Mouse (Mus musculus): ENCODE measurements around the gene Cxcl1.
"Not testable (repeated sequence)": the region's sequence is repeated elsewhere in the genome, so short reads cannot be mapped to it uniquely, and the experiment has no call there.

Cxcl1 gene

DNA sequence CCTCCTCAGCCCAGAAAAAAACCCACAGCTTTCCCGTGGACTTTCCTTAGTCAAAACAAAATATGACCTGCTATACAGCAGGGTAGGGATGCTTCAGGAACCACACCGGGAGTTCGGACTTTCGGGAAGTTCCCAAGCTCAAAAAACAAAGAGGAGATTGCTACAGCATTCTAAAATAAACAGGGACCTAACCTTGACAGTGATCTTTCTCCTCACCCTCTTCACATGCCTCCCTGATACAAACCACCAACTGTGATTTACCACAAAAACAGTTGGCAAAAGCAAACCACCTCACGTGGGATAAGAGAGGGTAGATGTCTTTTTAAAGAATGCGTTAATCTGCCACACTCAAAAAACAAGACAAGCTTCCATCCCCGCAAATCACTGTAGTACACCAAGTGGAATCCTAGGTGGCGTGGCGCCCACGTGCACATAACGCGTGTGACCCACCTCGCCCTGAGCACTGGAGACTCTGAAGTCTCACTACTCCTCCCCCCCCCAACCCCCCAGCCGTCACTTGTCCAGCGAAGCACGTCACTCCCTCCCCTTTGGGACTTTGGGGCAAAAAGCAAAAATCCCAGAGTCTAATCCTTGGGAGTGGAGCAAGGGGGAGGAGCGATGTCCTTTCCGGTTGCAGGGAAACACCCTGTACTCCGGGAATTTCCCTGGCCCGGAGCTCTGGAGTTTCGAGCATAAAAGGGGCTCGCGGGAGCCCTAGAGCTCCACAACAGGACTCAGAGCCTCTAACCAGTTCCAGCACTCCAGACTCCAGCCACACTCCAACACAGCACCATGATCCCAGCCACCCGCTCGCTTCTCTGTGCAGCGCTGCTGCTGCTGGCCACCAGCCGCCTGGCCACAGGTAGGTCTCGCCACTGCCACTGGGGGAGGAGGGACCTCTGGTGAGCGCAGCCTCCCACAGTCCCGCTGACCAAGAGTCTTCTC lies at the start of gene Cxcl1:
Cxcl1 (plus strand) TSS at position 723 of the 945 bp plus-strand sequence.
- no peak for DNase-seq (ENCODE audit: low spot score in 2 of 2)

DNA sequence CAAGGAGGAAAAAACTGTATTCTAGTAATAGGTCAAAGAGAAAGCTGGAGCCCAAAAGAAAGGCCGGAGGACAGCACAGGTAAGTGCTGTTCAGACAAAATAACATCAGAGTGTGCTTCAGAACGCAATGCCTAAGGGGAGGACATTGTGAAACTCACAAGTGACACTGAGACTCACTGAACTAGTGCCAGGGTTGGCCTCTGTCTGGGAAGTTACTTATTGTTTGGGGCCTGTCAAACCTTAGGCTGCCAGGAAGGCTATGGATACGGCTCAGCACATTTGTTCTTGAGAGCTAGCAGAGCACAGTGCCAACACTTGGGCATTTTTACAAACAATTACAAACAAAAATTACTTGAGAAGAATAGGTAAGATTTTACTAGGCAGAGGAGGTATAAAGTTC lies 47.1 kb upstream of the Cxcl1 start:
- DNase-seq (ENCODE audit: low spot score in 2 of 2), result no peak

DNA sequence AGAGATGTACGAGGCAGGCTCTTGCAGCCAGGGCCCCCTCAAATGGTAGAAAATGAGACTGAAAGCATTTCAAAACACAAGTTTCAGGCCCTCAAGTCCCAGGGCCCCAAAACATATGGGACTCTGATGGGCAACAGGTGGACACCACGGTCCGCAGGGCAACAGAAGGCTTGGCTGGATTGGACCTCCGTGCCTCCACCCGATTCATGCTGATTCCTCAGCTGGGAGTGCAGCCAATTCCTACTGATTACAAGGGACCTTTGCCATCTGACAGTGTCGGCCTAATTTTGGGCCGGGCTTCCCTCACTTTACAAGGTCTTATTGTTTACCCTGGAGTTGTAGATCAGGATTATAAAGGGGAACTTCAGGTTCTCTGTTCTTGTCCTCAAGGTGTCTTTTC lies 40.9 kb upstream of the Cxcl1 start:
- DNase-seq (ENCODE audit: low spot score in 2 of 2), result not testable (repeated sequence)

DNA sequence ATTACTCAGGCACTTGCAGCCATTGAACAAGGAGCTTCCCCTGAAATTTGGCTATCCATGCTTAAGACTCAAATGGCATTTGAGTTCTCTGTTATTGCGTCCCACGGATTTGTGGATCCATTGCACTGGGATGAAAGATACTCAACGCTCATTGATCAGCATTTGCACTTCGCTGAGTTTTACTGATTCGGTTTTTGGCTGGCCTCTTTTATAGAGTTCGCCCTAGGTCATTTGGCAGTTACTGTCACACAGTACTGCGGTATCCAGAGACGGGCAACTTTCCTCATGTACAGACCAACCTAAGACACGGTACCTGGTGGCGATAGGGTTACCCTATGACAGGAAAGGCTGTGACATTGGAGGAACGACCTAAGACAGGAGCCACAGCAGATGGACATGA lies 39.6 kb upstream of the Cxcl1 start:
- not testable (repeated sequence) for DNase-seq (ENCODE audit: low spot score in 2 of 2)

GRCm38 (mm10) chr5:90853206-90853605 lies 37.8 kb upstream of the Cxcl1 start:
- DNase-seq (ENCODE audit: low spot score in 2 of 2), result no peak

DNA sequence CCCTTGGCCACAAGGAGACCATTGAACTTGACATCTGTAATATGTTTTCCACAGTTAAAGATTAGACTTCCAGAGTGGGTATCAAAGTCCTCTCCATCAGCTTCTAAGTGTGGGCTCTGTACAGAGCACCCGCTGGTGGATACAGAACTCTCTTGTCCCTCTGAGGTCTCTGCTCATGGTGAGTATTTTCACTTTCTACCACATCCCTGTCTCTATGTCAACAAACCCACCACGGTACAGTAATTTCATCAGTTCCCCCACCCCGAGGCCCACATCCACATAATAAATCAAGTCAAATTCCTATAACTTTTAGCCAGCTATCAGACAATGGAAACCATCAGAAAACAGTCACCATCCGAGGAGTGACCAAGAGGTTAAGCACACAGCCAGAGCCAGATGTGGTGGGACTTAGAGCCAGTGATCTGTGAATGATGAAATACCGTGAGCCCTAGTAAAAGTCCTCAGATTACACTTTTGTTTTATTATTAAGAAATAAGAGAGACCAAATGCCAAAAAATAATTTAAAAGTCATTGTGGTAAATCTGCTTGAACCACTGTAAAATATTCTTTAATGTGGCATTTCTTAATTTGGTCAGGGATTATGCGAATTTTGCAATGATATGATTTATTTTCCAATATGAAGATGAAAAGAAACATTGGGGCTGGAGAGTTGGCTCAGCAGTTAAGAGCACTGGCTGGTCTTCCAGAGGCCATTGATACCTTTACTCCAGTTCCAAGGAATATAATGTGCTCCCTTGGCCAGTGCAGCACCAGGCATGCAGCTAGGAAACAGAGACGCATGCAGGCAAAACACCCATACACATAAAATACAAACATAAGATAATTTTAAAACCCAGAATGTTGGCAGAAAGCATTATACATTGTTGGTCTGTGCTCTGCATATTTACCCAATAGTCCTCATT lies 35.5 kb upstream of the Cxcl1 start:
- DNase-seq (ENCODE audit: low spot score in 2 of 2), result no peak

DNA sequence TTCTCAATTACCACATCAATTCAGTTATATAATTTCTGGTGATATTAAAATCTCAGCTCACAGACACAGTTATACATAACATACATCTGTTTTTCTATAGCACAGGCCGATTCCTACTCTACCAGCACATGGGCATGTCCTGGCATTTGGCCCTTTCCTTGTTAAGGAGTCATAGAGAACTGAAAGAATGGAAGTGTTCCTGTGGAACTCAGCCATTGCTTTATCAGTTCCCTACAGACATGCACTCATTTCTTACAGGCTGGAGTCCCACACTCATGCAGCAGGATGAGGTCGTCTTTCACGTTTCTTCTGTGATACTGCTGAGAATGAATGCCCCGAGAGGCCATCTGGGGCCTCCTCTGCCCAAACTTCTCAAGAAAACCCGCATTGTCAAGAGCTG lies 33.6 kb upstream of the Cxcl1 start:
- no peak for DNase-seq (ENCODE audit: low spot score in 2 of 2)

- DNase-seq (ENCODE audit: low spot score in 2 of 2), result no peak
Measured at GRCm38 (mm10) chr5:90858429-90858828, 32.6 kb upstream of the Cxcl1 start.

DNA sequence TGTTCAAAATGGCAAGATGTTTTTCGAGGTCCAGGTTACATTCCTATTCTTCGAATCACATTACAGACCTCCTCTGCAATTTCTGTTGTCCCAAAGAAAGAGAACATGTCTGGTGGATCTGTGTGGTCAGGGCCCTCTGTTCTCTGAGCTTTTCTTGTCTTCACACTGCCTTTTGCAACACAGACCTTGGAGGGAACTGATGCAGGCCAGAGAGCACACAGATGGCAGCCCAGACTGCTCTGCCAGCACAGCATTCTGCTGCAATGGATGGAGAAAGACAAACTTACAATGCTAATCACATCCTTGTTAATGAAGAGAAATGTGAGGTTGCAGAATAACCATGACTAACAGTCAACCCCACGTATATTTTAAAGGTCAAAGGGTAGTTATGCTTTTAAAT lies 32.0 kb upstream of the Cxcl1 start:
- no peak for DNase-seq (ENCODE audit: low spot score in 2 of 2)

DNA sequence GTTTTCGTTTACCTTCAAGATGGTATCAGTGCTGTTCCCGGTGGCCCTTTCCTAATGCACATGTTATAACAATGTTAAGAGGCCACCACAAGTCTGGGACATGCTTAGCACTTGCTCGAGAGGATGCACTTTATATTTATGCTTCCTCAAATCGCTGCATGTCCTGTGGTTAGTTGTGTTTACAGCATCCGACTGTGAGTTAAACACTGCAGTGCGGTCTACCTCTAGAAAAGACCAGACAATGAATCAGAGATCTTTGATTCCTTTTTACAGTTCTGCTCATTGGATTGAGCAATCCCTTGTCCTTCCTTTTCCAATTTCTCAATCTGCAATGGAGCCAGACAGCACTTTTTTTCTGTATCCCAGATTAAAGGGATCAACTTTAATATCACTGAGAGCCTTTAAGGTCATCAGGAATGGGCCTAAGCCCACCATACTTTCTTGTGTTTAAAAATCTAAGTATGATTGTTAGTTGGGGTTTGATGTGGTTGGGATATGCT lies 29.1 kb upstream of the Cxcl1 start:
- DNase-seq (ENCODE audit: low spot score in 2 of 2), result no peak

DNA sequence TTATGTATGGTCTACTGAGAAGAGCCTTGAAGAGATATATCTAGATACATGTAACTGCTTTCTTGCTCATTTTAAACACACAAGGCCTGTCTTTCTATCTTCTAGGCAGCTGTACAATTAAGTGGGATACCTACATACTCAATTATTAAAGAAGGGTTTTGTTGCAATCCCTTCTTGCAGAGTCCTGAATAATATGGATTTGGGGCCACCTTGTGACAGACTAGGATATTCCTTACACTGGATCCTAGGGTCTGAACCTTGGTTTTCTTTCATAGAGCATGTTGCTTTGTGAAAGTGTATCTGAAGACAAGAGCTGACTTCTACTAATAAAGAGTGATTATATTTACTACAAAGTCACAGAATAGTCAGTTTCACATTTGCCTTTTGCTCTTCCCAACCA lies 24.3 kb upstream of the Cxcl1 start:
- DNase-seq (ENCODE audit: low spot score in 2 of 2), result no peak

GRCm38 (mm10) chr5:90872377-90872776 lies 18.7 kb upstream of the Cxcl1 start:
- no peak for DNase-seq (ENCODE audit: low spot score in 2 of 2)

GRCm38 (mm10) chr5:90876045-90876444 lies 15.0 kb upstream of the Cxcl1 start:
- no peak for DNase-seq (ENCODE audit: low spot score in 2 of 2)

- no peak for DNase-seq (ENCODE audit: low spot score in 2 of 2)
Measured at GRCm38 (mm10) chr5:90876471-90877172, 14.4 kb upstream of the Cxcl1 start.

GRCm38 (mm10) chr5:90877173-90877512 lies 13.9 kb upstream of the Cxcl1 start:
- no peak for DNase-seq (ENCODE audit: low spot score in 2 of 2)

DNA sequence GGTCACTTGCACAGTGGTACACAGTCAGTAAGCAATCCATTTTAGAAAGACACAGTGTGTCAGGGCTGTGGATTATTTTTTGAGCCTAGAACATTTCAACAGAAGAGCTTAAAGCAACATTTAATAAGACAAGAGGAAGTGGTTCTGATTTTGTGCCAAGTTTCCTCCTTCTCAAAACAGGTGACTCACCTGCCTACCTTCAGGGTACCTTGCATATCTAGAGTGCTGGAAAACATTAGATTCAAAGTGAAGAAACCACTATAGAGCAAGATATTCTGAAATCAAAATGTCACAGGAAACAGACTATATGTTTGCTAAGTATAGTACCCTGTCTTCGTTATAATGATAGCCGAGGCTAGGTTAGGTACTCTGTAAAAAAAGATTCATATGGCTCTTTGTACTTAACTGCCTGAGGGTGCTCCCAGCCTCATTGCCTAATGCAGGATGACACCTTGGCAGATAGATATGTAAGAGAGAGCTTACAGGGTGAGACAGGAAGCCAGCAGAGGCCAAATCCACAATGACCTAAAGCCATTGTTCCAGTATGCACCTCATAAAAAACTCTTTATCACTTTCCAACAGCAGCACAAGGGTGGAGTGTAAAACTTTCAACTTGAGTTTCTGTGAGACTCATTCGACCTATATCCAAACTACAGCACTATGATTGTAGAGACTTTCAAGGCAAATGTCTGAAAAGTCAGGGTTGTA lies 11.6 kb upstream of the Cxcl1 start:
- DNase-seq (ENCODE audit: low spot score in 2 of 2), result no peak

- DNase-seq (ENCODE audit: low spot score in 2 of 2), result no peak
Measured at GRCm38 (mm10) chr5:90880335-90880850, 10.6 kb upstream of the Cxcl1 start.

DNA sequence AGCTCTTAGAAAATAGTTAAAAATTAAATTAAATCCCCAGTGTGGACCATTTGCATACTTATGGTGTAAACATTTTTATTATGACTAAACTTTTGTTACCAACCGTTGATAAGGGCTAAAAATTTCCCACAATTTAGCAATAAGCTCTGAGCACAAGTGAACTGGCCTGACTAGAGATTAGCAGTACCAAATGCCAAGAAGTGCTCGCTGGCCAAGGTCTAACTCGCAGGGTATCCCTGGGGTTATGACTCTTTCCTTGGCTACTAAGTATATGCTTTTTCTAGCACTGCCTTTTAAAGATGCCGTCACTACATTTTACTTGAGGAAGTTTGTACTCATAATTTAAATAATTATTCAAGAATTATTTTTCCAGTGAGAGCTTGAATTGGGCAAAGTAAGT lies 10.0 kb upstream of the Cxcl1 start:
- DNase-seq (ENCODE audit: low spot score in 2 of 2), result no peak

DNA sequence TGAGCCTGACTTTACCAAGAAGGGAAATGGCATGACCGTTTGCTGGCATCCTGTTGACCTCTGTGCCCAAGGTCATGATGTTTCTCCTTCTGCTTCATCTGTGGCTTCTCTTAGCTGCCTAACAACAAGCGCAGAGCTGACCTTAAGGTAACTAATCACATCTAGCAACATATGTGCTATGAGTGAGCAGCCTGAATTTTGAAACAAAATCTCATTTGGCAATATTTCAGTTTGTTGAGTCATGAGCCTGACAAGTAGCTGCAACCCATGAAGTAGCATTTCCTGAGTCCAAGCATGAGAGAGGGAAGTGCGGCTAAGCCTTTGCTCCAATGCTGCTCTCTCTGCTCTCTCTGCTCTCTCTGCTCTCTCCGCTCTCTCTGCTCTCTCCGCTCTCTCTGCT lies 9.4 kb upstream of the Cxcl1 start:
- no peak for DNase-seq (ENCODE audit: low spot score in 2 of 2)

- DNase-seq (ENCODE audit: low spot score in 2 of 2), result no peak
Measured at GRCm38 (mm10) chr5:90882146-90882545, 8.9 kb upstream of the Cxcl1 start.

DNA sequence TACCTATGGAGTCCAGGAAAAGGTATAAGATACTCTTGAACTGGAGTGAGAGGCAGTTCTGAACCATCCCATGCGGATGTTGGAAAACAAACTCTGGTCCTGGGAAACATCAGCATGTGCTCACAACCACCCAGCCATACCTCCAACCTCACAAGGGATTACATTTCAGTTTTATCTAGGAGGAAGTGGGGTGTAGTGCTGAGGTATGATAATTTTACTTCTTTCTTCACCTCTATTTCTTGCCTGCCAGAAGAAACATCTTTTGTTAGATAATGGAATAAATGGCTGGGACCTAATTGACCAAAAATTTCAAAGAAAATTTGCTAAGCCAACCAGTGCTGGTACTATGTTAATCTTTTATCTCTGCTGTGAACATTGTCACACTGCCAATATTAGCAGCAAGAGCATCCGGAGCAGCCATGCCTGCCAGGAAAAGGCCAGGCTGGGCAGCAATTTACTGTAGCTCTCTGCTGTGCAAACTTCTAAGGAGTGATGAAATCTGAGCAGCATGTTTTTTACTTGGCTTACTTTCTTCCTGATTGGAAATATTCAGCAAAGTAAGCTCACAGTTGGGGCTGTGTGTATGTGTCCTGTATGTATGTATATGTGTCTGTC lies 6.3 kb upstream of the Cxcl1 start:
- no peak for DNase-seq (ENCODE audit: low spot score in 2 of 2)

All from left cerebral cortex, adult 9 months (tissue).